Mouse (Mus musculus): ENCODE data around the gene Adipoq. TPM values are rescaled to one million over a fixed set of nuclear protein-coding genes. Genes with fewer than 3 reads are reported as not detected.

Gene Adipoq
- polyA plus RNA-seq, 1 experiment = not detected

DNA sequence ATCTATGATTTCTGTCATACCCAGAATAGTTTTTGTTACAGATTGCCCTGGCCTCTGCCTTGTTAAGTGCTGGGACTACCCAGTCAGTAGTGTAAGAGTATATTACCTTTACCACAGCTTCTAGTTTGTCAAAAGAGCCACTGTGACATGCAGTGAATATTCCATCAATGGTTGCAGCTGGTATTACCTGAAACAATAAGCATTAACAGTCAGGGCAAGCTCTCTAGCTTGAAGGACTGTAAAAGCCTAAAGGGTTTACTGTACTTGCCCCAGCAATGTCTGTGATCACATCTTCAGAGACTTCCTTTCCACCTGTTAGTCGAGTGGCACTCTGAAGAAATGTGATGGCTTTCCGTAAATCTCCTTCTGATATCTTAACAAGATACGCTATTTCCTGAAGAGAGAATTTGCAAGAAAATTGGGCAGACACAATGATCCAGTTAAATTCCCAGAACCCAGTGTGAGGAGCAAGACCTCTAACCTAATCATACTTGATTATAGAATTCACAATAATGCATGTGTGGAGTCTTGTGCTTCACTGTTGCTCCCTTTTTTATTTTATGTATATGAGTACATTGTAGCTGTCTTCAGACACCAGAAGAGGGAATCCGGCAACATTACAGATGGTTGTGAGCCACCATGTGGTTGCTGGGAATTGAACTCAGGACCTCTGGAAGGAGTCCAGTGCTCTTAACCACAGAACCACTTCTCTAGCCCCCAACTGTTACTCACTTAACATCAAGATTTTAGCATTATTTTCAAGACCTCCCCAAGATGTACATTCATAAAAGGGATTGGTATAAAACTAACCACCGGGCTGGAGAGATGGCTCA lies 31.8 kb upstream of the Adipoq start:
- TF ChIP-seq CTCF (IDR thresholded peaks at IDR 0.05; ENCODE audit: low read depth, low read length) (no peak), POLR2A (IDR thresholded peaks at IDR 0.05; ENCODE audit: borderline replicate concordance, low read depth, low read length) (no peak)
- H3K27ac ChIP-seq (ENCODE audit: insufficient read depth, low read depth, low read length) = no peak overlapping the region
- no peaks in the 10 kb centered on the region for H3K4me1 ChIP-seq (ENCODE audit: control insufficient read depth, insufficient read depth, low read length)
- H3K4me3 ChIP-seq (ENCODE audit: insufficient read depth, low read length) = no peak overlapping the region

DNA sequence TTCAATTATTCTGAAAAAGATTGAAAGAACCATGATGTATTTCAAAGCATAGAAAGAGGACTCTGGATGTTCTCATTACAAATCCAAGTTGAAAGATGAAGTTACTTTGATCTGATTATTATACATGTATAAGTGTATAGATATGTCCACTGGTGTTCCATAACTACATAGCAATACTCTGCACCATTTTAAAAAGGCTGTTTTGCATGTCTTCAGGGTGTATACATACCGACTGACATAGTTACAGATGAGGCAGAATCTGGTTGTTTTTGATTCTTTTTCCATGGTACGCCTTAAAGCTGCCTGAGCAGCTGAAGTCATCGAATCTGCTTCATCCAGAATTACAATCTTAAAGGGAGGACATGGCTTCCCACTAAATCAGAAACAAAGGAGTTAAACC lies 30.9 kb upstream of the Adipoq start:
- Histone ChIP-seq H3K4me3 (ENCODE audit: insufficient read depth, low read length) (no peak overlapping the region), H3K4me1 (ENCODE audit: control insufficient read depth, insufficient read depth, low read length) (no peaks in the 10 kb centered on the region), H3K27ac (ENCODE audit: insufficient read depth, low read depth, low read length) (no peak overlapping the region)
- no peak for TF ChIP-seq CTCF (IDR thresholded peaks at IDR 0.05; ENCODE audit: low read depth, low read length)

DNA sequence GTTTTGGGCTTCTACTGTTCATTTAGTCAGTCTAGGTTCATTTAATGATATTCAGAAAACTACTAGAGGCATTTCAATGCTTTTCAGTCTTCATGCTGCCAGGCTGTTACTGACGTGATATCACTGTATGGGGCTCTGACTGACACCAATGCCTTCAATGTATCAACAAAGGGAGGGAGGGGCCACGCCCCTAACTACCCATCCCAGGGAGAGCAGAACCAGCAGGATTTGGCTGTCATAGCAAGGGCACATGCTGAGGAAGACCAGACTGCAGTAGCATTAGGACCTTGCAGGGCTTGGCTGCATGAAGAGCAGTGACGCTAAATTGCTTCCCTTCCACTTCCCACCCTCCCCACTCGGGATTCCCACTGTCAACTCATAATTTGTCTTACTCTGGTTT lies 29.2 kb upstream of the Adipoq start:
- TF ChIP-seq POLR2A (IDR thresholded peaks at IDR 0.05; ENCODE audit: borderline replicate concordance, low read depth, low read length) = no peak
- TF ChIP-seq CTCF (IDR thresholded peaks at IDR 0.05; ENCODE audit: low read depth, low read length) = no peak
- H3K4me1 ChIP-seq (ENCODE audit: control insufficient read depth, insufficient read depth, low read length) = no peaks in the 10 kb centered on the region
- no peak overlapping the region for H3K4me3 ChIP-seq (ENCODE audit: insufficient read depth, low read length)
- H3K27ac ChIP-seq (ENCODE audit: insufficient read depth, low read depth, low read length) = no peak overlapping the region

DNA sequence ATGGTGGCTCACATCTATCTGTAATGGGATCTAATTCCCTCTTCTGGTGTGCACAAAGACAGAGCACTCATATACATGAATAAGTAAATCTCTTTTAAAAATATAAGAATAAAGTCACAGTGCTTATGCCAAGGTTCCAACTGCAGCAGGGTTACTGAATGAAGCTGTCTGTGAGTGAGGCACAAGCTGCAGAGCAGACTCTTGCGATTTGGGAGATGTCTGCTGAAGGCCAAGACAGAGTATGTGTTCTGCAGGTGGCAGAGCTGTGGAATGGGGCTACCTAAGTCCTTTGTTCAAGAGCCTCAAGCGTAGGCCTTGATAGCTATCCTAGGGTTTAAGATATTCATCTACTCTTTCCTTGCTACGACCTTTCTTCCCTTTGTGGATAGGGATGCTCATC lies 23.9 kb upstream of the Adipoq start:
- H3K4me1 ChIP-seq (ENCODE audit: control insufficient read depth, insufficient read depth, low read length) = peaks cover 4% of the 10 kb centered on the region
- TF ChIP-seq POLR2A (IDR thresholded peaks at IDR 0.05; ENCODE audit: borderline replicate concordance, low read depth, low read length) = no peak
- TF ChIP-seq CTCF (IDR thresholded peaks at IDR 0.05; ENCODE audit: low read depth, low read length) = no peak
- H3K27ac ChIP-seq (ENCODE audit: insufficient read depth, low read depth, low read length) = no peak overlapping the region
- no peak overlapping the region for H3K4me3 ChIP-seq (ENCODE audit: insufficient read depth, low read length)

DNA sequence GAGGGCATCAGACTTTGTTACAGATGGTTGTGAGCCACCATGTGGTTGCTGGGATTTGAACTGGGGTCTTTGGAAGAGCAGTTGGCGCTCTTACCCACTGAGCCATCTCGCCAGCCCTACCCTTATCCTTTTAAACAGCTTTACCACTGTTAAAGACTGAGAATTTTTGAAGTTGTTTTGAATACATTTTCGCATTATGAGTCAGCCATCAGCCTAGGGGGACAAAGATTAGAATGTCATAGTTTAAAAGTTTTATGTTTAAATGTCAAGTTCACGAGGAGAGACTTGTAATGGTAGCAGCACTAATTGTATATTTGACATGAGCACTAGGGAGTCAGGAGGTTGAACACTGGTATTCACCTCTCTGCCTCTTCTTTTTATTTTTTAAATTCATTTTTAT lies 23.2 kb upstream of the Adipoq start:
- peaks cover 4% of the 10 kb centered on the region for H3K4me1 ChIP-seq (ENCODE audit: control insufficient read depth, insufficient read depth, low read length)
- H3K27ac ChIP-seq (ENCODE audit: insufficient read depth, low read depth, low read length) = no peak overlapping the region
- no peak for TF ChIP-seq CTCF (IDR thresholded peaks at IDR 0.05; ENCODE audit: low read depth, low read length)
- no peak for TF ChIP-seq POLR2A (IDR thresholded peaks at IDR 0.05; ENCODE audit: borderline replicate concordance, low read depth, low read length)
- H3K4me3 ChIP-seq (ENCODE audit: insufficient read depth, low read length) = no peak overlapping the region

DNA sequence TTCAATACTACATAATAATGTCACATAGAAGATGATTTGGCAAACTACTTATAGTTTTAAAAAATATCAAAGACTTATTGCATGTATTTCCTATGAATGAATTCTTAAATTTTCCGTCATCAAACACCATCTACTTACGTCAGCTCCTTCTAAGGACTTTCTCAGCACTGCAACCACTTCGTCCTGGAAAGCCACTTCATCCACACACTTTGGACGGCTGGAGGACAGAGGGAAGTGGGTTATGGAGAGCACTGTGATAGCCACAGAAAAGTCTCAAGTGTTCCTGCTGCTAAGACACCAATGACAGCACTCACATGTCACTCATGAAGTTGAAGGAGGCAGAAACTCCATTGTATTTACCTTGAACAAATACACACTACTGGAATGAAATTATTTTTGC lies 21.9 kb upstream of the Adipoq start:
- no peak overlapping the region for H3K27ac ChIP-seq (ENCODE audit: insufficient read depth, low read depth, low read length)
- H3K4me3 ChIP-seq (ENCODE audit: insufficient read depth, low read length) = no peak overlapping the region
- peaks cover 12% of the 10 kb centered on the region for H3K4me1 ChIP-seq (ENCODE audit: control insufficient read depth, insufficient read depth, low read length)
- no peak for TF ChIP-seq POLR2A (IDR thresholded peaks at IDR 0.05; ENCODE audit: borderline replicate concordance, low read depth, low read length)
- no peak for TF ChIP-seq CTCF (IDR thresholded peaks at IDR 0.05; ENCODE audit: low read depth, low read length)

DNA sequence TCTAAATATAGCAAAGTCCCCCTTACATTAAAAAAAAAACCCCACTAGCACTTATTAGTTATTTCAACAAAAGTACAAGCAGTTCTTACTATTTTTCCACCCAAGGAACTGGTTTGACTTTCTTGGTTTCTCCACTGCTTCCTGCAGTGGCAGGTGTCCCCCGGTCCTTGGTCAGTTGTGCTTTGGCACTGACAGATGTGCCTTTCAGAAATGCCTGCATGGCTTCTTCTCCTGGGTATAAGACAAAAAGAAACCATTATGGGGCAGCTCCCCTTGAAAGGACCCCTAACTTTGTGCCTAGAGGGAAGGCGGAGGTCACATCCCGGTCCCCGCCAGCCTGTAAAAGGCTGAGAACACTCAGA lies 19.0 kb upstream of the Adipoq start:
- Histone ChIP-seq H3K4me1 (ENCODE audit: control insufficient read depth, insufficient read depth, low read length) (peaks cover 12% of the 10 kb centered on the region), H3K4me3 (ENCODE audit: insufficient read depth, low read length) (peak overlapping the region; percentile 73), H3K27ac (ENCODE audit: insufficient read depth, low read depth, low read length) (0 out of 2 replicates have a peak overlapping the region, but pooled peaks have one; percentile 17)
- TF ChIP-seq CTCF (IDR thresholded peaks at IDR 0.05; ENCODE audit: low read depth, low read length) (no peak), POLR2A (IDR thresholded peaks at IDR 0.05; ENCODE audit: borderline replicate concordance, low read depth, low read length) (no peak)

DNA sequence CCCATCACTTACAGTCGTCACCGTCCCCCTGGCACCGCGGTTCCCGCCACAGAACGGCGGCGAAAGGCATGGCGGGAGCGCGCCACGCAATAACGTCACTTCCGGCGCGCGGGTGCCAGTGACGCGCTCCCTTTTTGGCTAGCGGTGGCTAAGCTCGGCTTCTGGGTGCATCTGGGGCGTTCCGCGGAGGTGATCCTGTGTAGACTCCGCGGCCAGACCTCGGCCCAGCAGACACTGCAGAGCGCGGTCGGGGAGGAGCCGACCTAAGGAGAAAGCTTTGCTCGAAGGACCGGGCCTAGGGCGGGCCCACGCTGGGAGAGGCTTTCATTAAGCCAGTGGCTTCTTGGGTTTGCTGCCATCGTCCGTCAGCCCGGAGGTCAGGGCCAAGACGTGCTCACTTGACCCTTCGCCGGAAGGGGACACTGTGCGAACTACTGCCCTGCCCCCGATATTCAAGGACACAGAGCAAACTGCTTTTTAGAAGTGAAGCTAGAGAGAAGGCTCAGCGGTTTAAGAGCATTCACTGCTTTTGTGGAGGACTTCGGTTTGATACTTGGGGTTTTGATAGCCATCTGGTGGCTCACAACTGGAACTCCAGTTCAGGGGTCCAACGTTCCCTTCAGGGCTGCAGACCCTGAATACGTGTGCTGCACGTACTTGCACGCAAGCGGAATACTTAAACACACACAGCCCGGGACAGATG lies 18.5 kb upstream of the Adipoq start, which contains the start of gene Rfc4:
Gene Rfc4, minus strand, starts transcription at position 65 of the 703 bp plus-strand sequence.
- Histone ChIP-seq H3K4me1 (ENCODE audit: control insufficient read depth, insufficient read depth, low read length) (peaks cover 12% of the 10 kb centered on the region), H3K4me3 (ENCODE audit: insufficient read depth, low read length) (peak within 1 kb of the TSS; percentile 73), H3K27ac (ENCODE audit: insufficient read depth, low read depth, low read length) (peak within 1 kb of the TSS; percentile 89)
- TF ChIP-seq CTCF (IDR thresholded peaks at IDR 0.05; ENCODE audit: low read depth, low read length) (peak; percentile 13; the same call in 1 of the 2 replicates), POLR2A (IDR thresholded peaks at IDR 0.05; ENCODE audit: borderline replicate concordance, low read depth, low read length) (no peak; the same call in 1 of the 2 replicates)

DNA sequence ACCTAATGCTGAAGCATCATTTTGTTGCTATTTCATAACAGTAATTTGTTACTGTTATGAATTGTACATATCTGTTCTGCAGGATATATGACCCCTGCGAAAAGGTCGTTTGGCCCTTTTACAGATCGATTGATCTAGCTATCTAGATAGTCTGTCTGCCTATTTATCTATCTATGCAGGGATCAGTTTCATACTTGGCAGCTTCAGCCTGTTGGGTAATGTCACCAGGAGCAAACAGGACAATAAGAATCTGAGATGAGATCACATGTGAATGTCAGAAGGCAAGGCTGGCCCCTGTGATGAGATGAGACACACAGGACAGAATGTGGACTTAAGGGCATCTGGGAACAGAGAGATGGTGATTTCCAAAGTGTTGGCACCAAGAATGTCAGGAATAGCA lies 16.0 kb upstream of the Adipoq start:
- no peak overlapping the region for H3K4me3 ChIP-seq (ENCODE audit: insufficient read depth, low read length)
- no peak overlapping the region for H3K27ac ChIP-seq (ENCODE audit: insufficient read depth, low read depth, low read length)
- TF ChIP-seq POLR2A (IDR thresholded peaks at IDR 0.05; ENCODE audit: borderline replicate concordance, low read depth, low read length) (no peak), CTCF (IDR thresholded peaks at IDR 0.05; ENCODE audit: low read depth, low read length) (no peak)
- peaks cover 16% of the 10 kb centered on the region for H3K4me1 ChIP-seq (ENCODE audit: control insufficient read depth, insufficient read depth, low read length)

DNA sequence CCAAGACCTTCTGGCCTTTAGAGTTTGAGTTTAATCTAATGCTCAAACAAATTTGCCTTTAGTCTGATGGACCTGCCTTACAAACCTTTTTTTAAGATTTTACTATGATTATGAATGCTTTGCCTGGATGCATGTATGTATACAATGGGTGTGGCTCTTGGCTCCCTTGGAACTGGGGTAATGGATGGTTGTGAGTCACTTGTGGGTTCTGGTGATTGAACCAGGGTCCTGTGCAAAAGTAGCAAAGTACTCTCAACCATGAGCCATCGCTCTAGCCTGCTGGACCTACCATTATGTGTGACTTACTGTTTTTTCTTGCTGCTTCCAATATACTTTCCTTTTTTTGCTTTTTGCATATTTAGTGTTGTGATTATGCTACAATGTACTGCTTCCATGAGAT lies 14.0 kb upstream of the Adipoq start:
- H3K4me3 ChIP-seq (ENCODE audit: insufficient read depth, low read length) = no peak overlapping the region
- peaks cover 26% of the 10 kb centered on the region for H3K4me1 ChIP-seq (ENCODE audit: control insufficient read depth, insufficient read depth, low read length)
- no peak overlapping the region for H3K27ac ChIP-seq (ENCODE audit: insufficient read depth, low read depth, low read length)
- TF ChIP-seq CTCF (IDR thresholded peaks at IDR 0.05; ENCODE audit: low read depth, low read length) (no peak), POLR2A (IDR thresholded peaks at IDR 0.05; ENCODE audit: borderline replicate concordance, low read depth, low read length) (no peak)
